Mouse (Mus musculus): ENCODE results near the gene Txndc17. TPM values are rescaled to one million over a fixed set of nuclear protein-coding genes. Genes with fewer than 3 reads are reported as not detected.
"Not testable (repeated sequence)": the region's sequence is repeated elsewhere in the genome, so short reads cannot be mapped to it uniquely, and the experiment has no call there.

Gene Txndc17
- 10 to 100 TPM; 44.3 to 46.0 TPM for total RNA-seq (2021)

- DNase-seq: peak; percentile 89 to 92
- intact Hi-C loops (cut with DNase I): loop anchor here (5.0 to 10.0 kb wide), 2 partner anchors 155 to 587 kb away; partner anchors contain the start of genes Cyb5d2 and Zzef1
Measured at GRCm38 (mm10) chr11:72207204-72207833, at the start of gene Txndc17, which contains the start of gene 4933427D14Rik. Txndc17 (plus strand) TSS chr11:72207547. 4933427D14Rik (minus strand) TSS chr11:72207459.

- intact Hi-C loops (cut with DNase I): no loop called here
- DNase-seq: no peak
Measured at GRCm38 (mm10) chr11:72163198-72163597, 44.1 kb upstream of the Txndc17 start.

- no peak for DNase-seq
- intact Hi-C loops (cut with DNase I): no loop called here
Measured at GRCm38 (mm10) chr11:72169871-72170270, 37.5 kb upstream of the Txndc17 start.

GRCm38 (mm10) chr11:72171906-72172305 lies 35.4 kb upstream of the Txndc17 start:
- DNase-seq; intact Hi-C loops (cut with DNase I): not testable (repeated sequence)

GRCm38 (mm10) chr11:72173506-72173905 lies 33.8 kb upstream of the Txndc17 start:
- intact Hi-C loops (cut with DNase I): no loop called here
- no peak for DNase-seq

GRCm38 (mm10) chr11:72174721-72175120 lies 32.6 kb upstream of the Txndc17 start:
- intact Hi-C loops (cut with DNase I): no loop called here
- DNase-seq: no peak

- no peak for DNase-seq
- intact Hi-C loops (cut with DNase I): no loop called here
Measured at GRCm38 (mm10) chr11:72175966-72176365, 31.4 kb upstream of the Txndc17 start.

- DNase-seq: no peak
- intact Hi-C loops (cut with DNase I): no loop called here
Measured at GRCm38 (mm10) chr11:72176553-72176952, 30.8 kb upstream of the Txndc17 start.

GRCm38 (mm10) chr11:72180556-72180955 lies 26.8 kb upstream of the Txndc17 start:
- no peak for DNase-seq
- intact Hi-C loops (cut with DNase I): no loop called here

- no peak for DNase-seq
- intact Hi-C loops (cut with DNase I): no loop called here
Measured at GRCm38 (mm10) chr11:72181136-72181535, 26.2 kb upstream of the Txndc17 start.

- intact Hi-C loops (cut with DNase I): no loop called here
- no peak for DNase-seq
Measured at GRCm38 (mm10) chr11:72184252-72184651, 23.1 kb upstream of the Txndc17 start.

- intact Hi-C loops (cut with DNase I): no loop called here
- DNase-seq: no peak
Measured at GRCm38 (mm10) chr11:72190857-72191256, 16.5 kb upstream of the Txndc17 start.

GRCm38 (mm10) chr11:72194259-72194658 lies 13.1 kb upstream of the Txndc17 start:
- intact Hi-C loops (cut with DNase I): no loop called here
- DNase-seq: no peak

GRCm38 (mm10) chr11:72196506-72196905 lies 10.8 kb upstream of the Txndc17 start:
- DNase-seq: no peak
- intact Hi-C loops (cut with DNase I): no loop called here

- intact Hi-C loops (cut with DNase I): loop anchor here (10.0 kb wide), 1 partner anchor 591 kb away; the partner anchor contains the start of genes Cyb5d2 and Zzef1
- no peak for DNase-seq
Measured at GRCm38 (mm10) chr11:72203440-72203839, 3.9 kb upstream of the Txndc17 start.

GRCm38 (mm10) chr11:72205256-72205655 lies 2.1 kb upstream of the Txndc17 start:
- intact Hi-C loops (cut with DNase I): loop anchor here (5.0 to 10.0 kb wide), 2 partner anchors 153 to 590 kb away; partner anchors contain the start of genes Cyb5d2 and Zzef1
- no peak for DNase-seq

GRCm38 (mm10) chr11:72206341-72207203 lies 775 bp upstream of the Txndc17 start, which contains the start of gene Gm43951:
Gm43951 (minus strand) TSS chr11:72206840.
- peak; percentile 12 to 26 for DNase-seq
- intact Hi-C loops (cut with DNase I): loop anchor here (5.0 to 10.0 kb wide), 2 partner anchors 154 to 588 kb away; partner anchors contain the start of genes Cyb5d2 and Zzef1

GRCm38 (mm10) chr11:72207834-72208377 lies 559 bp downstream of the Txndc17 start:
- intact Hi-C loops (cut with DNase I): loop anchor here (5.0 to 10.0 kb wide), 2 partner anchors 156 to 587 kb away; partner anchors contain the start of genes Cyb5d2 and Zzef1
- no peak for DNase-seq

GRCm38 (mm10) chr11:72214591-72215409 lies 7.5 kb downstream of the Txndc17 start:
- intact Hi-C loops (cut with DNase I): no loop called here
- peak; percentile 89 to 91 for DNase-seq

- intact Hi-C loops (cut with DNase I): no loop called here
- peak; percentile 75 to 76 for DNase-seq
Measured at GRCm38 (mm10) chr11:72215410-72215797, 8.1 kb downstream of the Txndc17 start, which contains the start of gene Med31. Med31 (minus strand) TSS chr11:72215592.
